Mouse (Mus musculus): ENCODE results near the gene Wdr66.

GRCm38 (mm10) chr5:123310221-123310620 lies 58.3 kb downstream of the Wdr66 start:
- TF ChIP-seq POLR2A (IDR thresholded peaks at IDR 0.05; ENCODE audit: borderline replicate concordance, insufficient read depth, low read length) (no peak), CTCF (IDR thresholded peaks at IDR 0.05; ENCODE audit: borderline replicate concordance, insufficient read depth, low read depth, low read length) (no peak)
